Mouse (Mus musculus) forebrain, postnatal 0 days (tissue): ENCODE measurements around the gene Mphosph8. TPM values are rescaled to one million over a fixed set of nuclear protein-coding genes. Genes with fewer than 3 reads are reported as not detected.

ENCODE experiments used
- ATAC-seq: fragments of 200-750 bp; cut with Nextera tagmentation; 2 replicates; pipeline ENCODE4 v1.8.0; 2017; ENCODE audit warnings: mild to moderate bottlenecking, moderate library complexity
- DNase-seq: peaks from one replicate; pipeline ENCODE4 v3.0.0-alpha.2; 2015
- H3K27ac ChIP-seq: fragments of 300-500 bp; sonication (generic); 2 replicates; pipeline ENCODE4 v1.5.1; 2014; ENCODE audit warnings: low read depth, mild to moderate bottlenecking, antibody characterized with exemption, low read length, moderate library complexity, mixed read lengths
- H3K27me3 ChIP-seq: fragments of 300-500 bp; sonication (generic); 2 replicates; pipeline ENCODE4 v1.6.1; 2014; ENCODE audit warnings: mild to moderate bottlenecking, low read length, mixed read lengths; ENCODE audit not compliant: insufficient read depth
- H3K36me3 ChIP-seq: fragments of 300-500 bp; sonication (generic); 2 replicates; pipeline ENCODE4 v1.6.1; 2014; ENCODE audit warnings: mild to moderate bottlenecking, moderate library complexity; ENCODE audit not compliant: insufficient read depth
- H3K4me1 ChIP-seq: fragments of 300-500 bp; sonication (generic); 2 replicates; pipeline ENCODE4 v1.6.1; 2014; ENCODE audit warnings: antibody characterized with exemption; ENCODE audit not compliant: insufficient read depth
- H3K4me2 ChIP-seq: fragments of 300-500 bp; sonication (generic); 2 replicates; pipeline ENCODE4 v1.6.1; 2014; ENCODE audit warnings: low read depth, mild to moderate bottlenecking, moderate library complexity
- H3K4me3 ChIP-seq: fragments of 300-500 bp; sonication (generic); 2 replicates; pipeline ENCODE4 v1.5.1; 2014; ENCODE audit warnings: low read depth, low read length, mixed read lengths
- H3K9ac ChIP-seq: fragments of 300-500 bp; sonication (generic); 2 replicates; pipeline ENCODE4 v1.6.1; 2014; ENCODE audit warnings: mild to moderate bottlenecking
- H3K9me3 ChIP-seq: fragments of 300-500 bp; sonication (generic); 2 replicates; pipeline ENCODE4 v1.6.1; 2016; ENCODE audit warnings: low read length
- CTCF ChIP-seq: sonication (generic); IDR thresholded peaks from 2 replicates; pipeline ENCODE4 v1.5.1; 2016; ENCODE audit warnings: antibody characterized with exemption, control low read depth, low read depth
- WGBS: fragments of 180-500 bp; shearing (Covaris S2); extraction: QIAGEN DNeasy Blood & Tissue Kit; methylation state at CpG from one replicate; pipeline ENCODE4 v1.1.7; 2014; 5-methylcytosine and 5-hydroxymethylcytosine counted together
- polyA plus RNA-seq: library from polyadenylated mRNA; unstranded; fragments of >200 nt; fragmentation: Nextera tagmentation; extraction: Ambion mirVana; gene quantifications from 2 replicates; pipeline ENCODE4 v1.2.1, GENCODE M21; 2015
- total RNA-seq: library from RNA; depleted of rRNA; stranded (reverse); fragments of >200 nt; gene quantifications from 2 replicates; pipeline ENCODE4 v1.2.3, GENCODE M21; 2014

The Mphosph8 gene
- total and polyA plus RNA-seq, 2 experiments from 2014 or later = 19.2 to 30.8 TPM

DNA sequence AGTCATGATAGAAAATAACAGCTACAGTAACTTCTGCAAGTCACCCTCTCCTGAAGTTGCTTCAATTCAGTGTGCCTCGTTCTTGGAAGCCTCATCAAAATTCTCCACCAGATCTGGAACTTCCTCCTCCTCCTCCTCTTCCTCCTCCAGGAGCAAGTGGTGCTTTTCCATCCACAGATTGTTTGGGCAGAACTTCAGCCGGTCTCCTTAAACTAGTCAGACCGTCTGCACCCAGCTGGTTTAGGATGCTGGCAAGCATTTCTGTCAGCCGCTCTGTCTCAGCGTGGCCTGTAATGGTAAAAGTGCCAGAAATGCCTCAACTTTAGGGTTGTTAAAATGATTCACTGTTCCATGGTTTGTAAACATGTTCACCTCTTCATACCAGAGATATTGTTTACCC lies 2.4 kb upstream of the Mphosph8 start:
- no peak for ATAC-seq
- WGBS = 63% methylated on average over 5 of the region's 5 CpGs
- H3K9ac ChIP-seq = no peak overlapping the region
- no peak overlapping the region for H3K4me3 ChIP-seq
- no peaks in the 10 kb centered on the region for H3K27me3 ChIP-seq
- no peaks in the 10 kb centered on the region for H3K36me3 ChIP-seq
- DNase-seq = no peak
- H3K4me1 ChIP-seq = peaks cover 16% of the 10 kb centered on the region
- H3K27ac ChIP-seq = no peak overlapping the region
- no peaks in the 10 kb centered on the region for H3K9me3 ChIP-seq
- H3K4me2 ChIP-seq = no peak overlapping the region
- TF ChIP-seq CTCF = no peak

DNA sequence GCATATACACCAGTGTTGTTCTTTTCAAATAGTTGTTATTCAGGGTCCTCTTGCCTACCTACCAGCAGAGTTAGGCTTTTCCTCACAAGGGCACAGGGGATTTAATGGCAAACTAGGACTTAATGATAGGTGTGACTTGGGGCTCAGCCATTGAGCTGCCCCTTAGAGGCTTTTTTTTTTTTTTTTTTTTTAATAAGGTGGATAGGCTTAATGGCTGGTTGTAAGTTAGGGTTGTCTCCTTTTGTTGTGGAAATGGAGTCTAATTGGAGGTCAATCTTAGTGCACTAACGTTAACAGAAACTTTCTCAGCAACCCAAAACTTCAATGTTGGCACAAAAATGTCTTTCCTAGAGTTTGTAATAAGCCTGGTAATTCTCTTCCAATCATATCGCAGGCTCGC lies 1.1 kb upstream of the Mphosph8 start:
- Histone ChIP-seq H3K27me3 (no peaks in the 10 kb centered on the region), H3K27ac (no peak overlapping the region), H3K4me3 (no peak overlapping the region), H3K4me2 (peak overlapping the region; percentile 58), H3K36me3 (no peaks in the 10 kb centered on the region), H3K9me3 (no peaks in the 10 kb centered on the region), H3K9ac (no peak overlapping the region), H3K4me1 (peaks cover 16% of the 10 kb centered on the region)
- DNase-seq (no peak), ATAC-seq (no peak)
- TF ChIP-seq CTCF = no peak
- 81% methylated on average over 3 of the region's 3 CpGs for WGBS

DNA sequence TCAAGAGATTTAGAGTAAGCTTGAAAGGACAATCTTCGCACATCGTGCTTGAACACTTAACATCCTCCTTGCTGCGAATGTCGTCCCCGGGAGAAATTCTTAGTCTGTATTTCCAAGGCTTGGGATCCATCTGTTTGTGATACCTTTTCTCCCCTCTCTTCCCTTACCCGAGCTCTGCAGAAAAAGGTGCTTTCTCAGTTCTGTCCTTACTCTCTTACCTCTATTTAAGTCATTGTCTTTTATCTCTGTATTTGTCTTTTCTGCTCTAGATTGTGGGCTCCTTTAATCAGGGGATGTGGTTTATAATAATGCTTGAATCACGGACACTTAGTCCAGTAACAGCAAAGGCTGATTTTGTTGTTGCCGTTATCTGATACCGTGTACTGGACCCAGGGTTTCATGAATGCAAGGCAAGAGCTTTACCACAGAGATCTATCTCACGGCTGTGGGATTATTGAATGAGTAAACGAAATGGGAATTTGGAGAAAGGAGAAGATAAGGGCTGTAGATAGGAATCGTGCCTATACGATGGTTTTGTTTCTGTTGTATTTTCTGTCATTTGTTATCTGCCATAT lies 1.1 kb downstream of the Mphosph8 start:
- Histone ChIP-seq H3K27ac (0 out of 2 replicates have a peak overlapping the region, but pooled peaks have one; percentile 75), H3K36me3 (0 out of 2 replicates have a peak, but pooled peaks cover 8% of the 10 kb centered on the region), H3K4me1 (peaks cover 16% of the 10 kb centered on the region), H3K4me3 (peak overlapping the region; percentile 49), H3K9ac (peak overlapping the region; percentile 51), H3K4me2 (peak overlapping the region; percentile 75), H3K27me3 (no peaks in the 10 kb centered on the region), H3K9me3 (no peaks in the 10 kb centered on the region)
- ATAC-seq (no peak), DNase-seq (no peak)
- WGBS = 6% methylated on average over 13 of the region's 13 CpGs
- TF ChIP-seq CTCF = no peak

DNA sequence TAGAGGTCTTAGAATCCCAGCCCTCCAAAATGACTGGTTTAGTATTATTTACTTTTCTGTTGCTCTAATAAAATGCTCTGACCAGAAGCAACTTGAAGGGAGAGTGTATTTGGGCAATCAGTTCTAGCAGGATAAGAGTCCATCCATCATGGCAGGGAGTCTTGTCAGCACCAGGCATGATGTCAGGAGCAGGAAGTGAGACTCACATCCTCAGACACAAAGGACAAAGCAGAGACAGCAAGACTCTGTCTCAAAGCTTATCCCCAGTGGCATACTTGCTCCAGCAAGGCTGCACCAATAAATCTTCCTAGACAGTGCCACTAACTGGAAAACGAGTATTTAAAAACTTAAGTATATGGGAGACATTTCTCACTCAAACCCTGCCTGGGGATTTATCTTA lies 17.4 kb downstream of the Mphosph8 start:
- ATAC-seq (no peak), DNase-seq (no peak)
- no peak overlapping the region for H3K9ac ChIP-seq
- H3K4me1 ChIP-seq = no peaks in the 10 kb centered on the region
- TF ChIP-seq CTCF = no peak
- H3K27ac ChIP-seq = no peak overlapping the region
- no peak overlapping the region for H3K4me2 ChIP-seq
- H3K36me3 ChIP-seq = peaks cover 63% of the 10 kb centered on the region
- no peaks in the 10 kb centered on the region for H3K9me3 ChIP-seq
- no peak overlapping the region for H3K4me3 ChIP-seq
- H3K27me3 ChIP-seq = no peaks in the 10 kb centered on the region
- 89% methylated on average over 1 of the region's 1 CpGs for WGBS

DNA sequence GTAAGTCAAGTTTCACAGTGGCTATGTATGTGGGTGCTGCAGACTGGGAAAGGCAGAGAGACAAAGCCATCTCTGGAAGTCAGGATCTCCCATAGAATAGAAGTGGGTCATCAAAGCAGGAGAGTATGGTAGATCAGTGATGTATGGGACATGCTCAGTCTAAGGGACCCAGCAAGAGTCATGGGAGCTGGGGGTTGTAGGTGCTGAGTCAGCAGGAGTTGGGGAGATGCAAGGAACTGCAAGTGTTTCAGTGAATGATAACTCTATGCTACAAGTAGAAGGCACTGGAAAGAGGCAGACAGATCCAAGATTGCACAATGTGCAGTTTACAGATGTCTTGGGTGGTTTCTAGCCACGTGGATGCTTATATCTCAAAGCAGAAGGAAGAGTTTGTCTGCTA lies 21.1 kb downstream of the Mphosph8 start:
- Histone ChIP-seq H3K9ac (no peak overlapping the region), H3K27ac (no peak overlapping the region), H3K4me2 (no peak overlapping the region), H3K27me3 (no peaks in the 10 kb centered on the region), H3K4me1 (no peaks in the 10 kb centered on the region), H3K4me3 (no peak overlapping the region), H3K36me3 (peaks cover 71% of the 10 kb centered on the region), H3K9me3 (no peaks in the 10 kb centered on the region)
- no peak for DNase-seq
- no peak for ATAC-seq
- 92% methylated on average over 1 of the region's 1 CpGs for WGBS
- TF ChIP-seq CTCF = no peak

DNA sequence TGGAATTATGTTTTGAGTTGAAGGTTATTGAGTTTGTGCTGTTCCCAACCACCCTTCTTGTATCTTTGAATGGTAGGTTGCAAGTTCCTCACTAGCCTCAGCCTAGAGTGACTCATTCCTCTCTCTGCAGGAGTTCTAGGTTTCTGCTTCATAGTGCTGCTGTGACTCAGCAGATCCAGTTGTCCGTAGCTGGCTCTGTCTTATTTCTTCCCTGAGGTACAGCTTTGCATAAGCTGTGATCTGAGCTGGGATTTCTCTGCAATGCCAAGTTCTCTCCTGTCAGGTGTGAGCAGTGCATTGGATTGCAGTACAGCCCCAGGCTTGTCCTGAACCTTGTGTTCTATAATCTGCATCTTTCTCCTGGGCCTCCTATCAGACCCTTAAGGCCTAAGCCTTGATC lies 21.7 kb downstream of the Mphosph8 start:
- peaks cover 74% of the 10 kb centered on the region for H3K36me3 ChIP-seq
- DNase-seq (no peak), ATAC-seq (no peak)
- H3K9me3 ChIP-seq = no peaks in the 10 kb centered on the region
- TF ChIP-seq CTCF = no peak
- WGBS = 79% methylated on average over 1 of the region's 1 CpGs
- H3K4me2 ChIP-seq = no peak overlapping the region
- no peak overlapping the region for H3K9ac ChIP-seq
- H3K27ac ChIP-seq = no peak overlapping the region
- H3K27me3 ChIP-seq = no peaks in the 10 kb centered on the region
- no peak overlapping the region for H3K4me3 ChIP-seq
- no peaks in the 10 kb centered on the region for H3K4me1 ChIP-seq

DNA sequence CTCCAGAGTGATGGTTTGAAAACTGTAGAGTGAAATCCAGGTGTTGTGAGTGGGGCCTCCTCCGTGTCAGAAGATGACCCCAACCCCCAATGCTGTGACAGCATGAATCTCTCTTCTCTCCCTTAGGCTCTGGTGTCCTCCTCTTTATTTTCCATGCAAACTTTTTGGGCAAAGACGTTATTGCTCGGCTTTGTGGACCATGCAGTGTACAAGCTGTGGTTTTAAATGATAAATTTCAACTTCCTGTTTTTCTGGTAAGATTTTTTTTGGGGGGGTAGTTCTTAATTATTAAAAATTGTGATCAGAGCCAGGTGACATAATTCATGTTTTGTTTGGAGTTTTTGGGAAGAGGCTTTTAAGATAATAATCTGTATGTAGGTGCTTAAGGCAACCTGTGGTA lies 27.4 kb downstream of the Mphosph8 start:
- WGBS = 88% methylated on average over 3 of the region's 3 CpGs
- no peak for TF ChIP-seq CTCF
- H3K36me3 ChIP-seq = peaks cover 69% of the 10 kb centered on the region

More for the DNA sequence above, 27.4 kb downstream of the Mphosph8 start:
- H3K9me3 ChIP-seq = no peaks in the 10 kb centered on the region
- no peaks in the 10 kb centered on the region for H3K27me3 ChIP-seq
- H3K4me3 ChIP-seq = no peak overlapping the region
- no peak overlapping the region for H3K9ac ChIP-seq
- H3K27ac ChIP-seq = no peak overlapping the region
- DNase-seq = no peak
- ATAC-seq = no peak
- H3K4me2 ChIP-seq = no peak overlapping the region
- no peaks in the 10 kb centered on the region for H3K4me1 ChIP-seq
